Mouse (Mus musculus) forebrain, embryonic 13.5 days (tissue): ENCODE results near the gene Tent2. TPM values are rescaled to one million over a fixed set of nuclear protein-coding genes. Genes with fewer than 3 reads are reported as not detected.
A peak's percentile ranks its signal among the peaks of the same experiment; 100 is the strongest.
"Not testable (repeated sequence)": the region's sequence is repeated elsewhere in the genome, so short reads cannot be mapped to it uniquely, and the experiment has no call there.

Source experiments
- ATAC-seq: fragments of 200-750 bp; cut with Nextera tagmentation; 2 replicates; pipeline ENCODE4 v1.8.0; 2017
- H3K27ac ChIP-seq: fragments of 300-500 bp; sonication (generic); 2 replicates; pipeline ENCODE4 v1.5.1; 2015; ENCODE audit warnings: inconsistent platforms, mild to moderate bottlenecking, moderate library complexity
- H3K27me3 ChIP-seq: fragments of 300-500 bp; sonication (generic); 2 replicates; pipeline ENCODE4 v1.6.1; 2015; ENCODE audit warnings: mild to moderate bottlenecking, inconsistent platforms
- H3K36me3 ChIP-seq: fragments of 300-500 bp; sonication (generic); 2 replicates; pipeline ENCODE4 v1.6.1; 2015; ENCODE audit warnings: mild to moderate bottlenecking, inconsistent platforms; ENCODE audit not compliant: poor library complexity, severe bottlenecking
- H3K4me1 ChIP-seq: fragments of 300-500 bp; sonication (generic); 2 replicates; pipeline ENCODE4 v1.6.1; 2015; ENCODE audit warnings: inconsistent platforms
- H3K4me2 ChIP-seq: fragments of 300-500 bp; sonication (generic); 2 replicates; pipeline ENCODE4 v1.6.1; 2015; ENCODE audit warnings: inconsistent platforms, mild to moderate bottlenecking, moderate library complexity
- H3K4me3 ChIP-seq: fragments of 300-500 bp; sonication (generic); 2 replicates; pipeline ENCODE4 v1.5.1; 2015; ENCODE audit warnings: mild to moderate bottlenecking, inconsistent platforms
- H3K9ac ChIP-seq: fragments of 300-500 bp; sonication (generic); 2 replicates; pipeline ENCODE4 v1.6.1; 2015; ENCODE audit warnings: mild to moderate bottlenecking, inconsistent platforms
- H3K9me3 ChIP-seq: fragments of 300-500 bp; sonication (generic); replicated peaks from 2 replicates; pipeline ENCODE4 v1.6.1; 2016; ENCODE audit warnings: inconsistent platforms
- WGBS: fragments of 180-500 bp; shearing (Covaris S2); methylation state at CpG from one replicate; pipeline ENCODE4 v1.1.7; 2015; 5-methylcytosine and 5-hydroxymethylcytosine counted together
- polyA plus RNA-seq: library from polyadenylated mRNA; unstranded; fragments of >200 nt; fragmentation: Nextera tagmentation; extraction: Ambion mirVana; gene quantifications from 2 replicates; pipeline ENCODE4 v1.2.1, GENCODE M21; 2015

The Tent2 gene
- polyA plus RNA-seq, 1 experiment from 2014 or later, result 46.6 TPM

- H3K27ac ChIP-seq, result no peak overlapping the region
- H3K4me2 ChIP-seq, result no peak overlapping the region
- WGBS, result 95% methylated on average over 3 of the region's 3 CpGs
- H3K27me3 ChIP-seq, result no peaks in the 10 kb centered on the region
- peaks cover 18% of the 10 kb centered on the region for H3K4me1 ChIP-seq
- no peak overlapping the region for H3K9ac ChIP-seq
- H3K4me3 ChIP-seq, result no peak overlapping the region
- 0 out of 2 replicates have a peak, but pooled peaks cover 11% of the 10 kb centered on the region for H3K36me3 ChIP-seq
- no peaks in the 10 kb centered on the region for H3K9me3 ChIP-seq
- no peak for ATAC-seq
Measured at GRCm38 (mm10) chr13:93188738-93189137, 3.4 kb downstream of the Tent2 start.

GRCm38 (mm10) chr13:93187792-93188191 is 4.4 kb downstream of the Tent2 start:
- H3K9me3 ChIP-seq, H3K27me3 ChIP-seq, H3K9ac ChIP-seq, ATAC-seq, H3K4me3 ChIP-seq, H3K4me2 ChIP-seq, H3K27ac ChIP-seq: not testable (repeated sequence)
- WGBS, result 97% methylated on average over 5 of the region's 5 CpGs
- Histone ChIP-seq H3K36me3 (peaks cover 20% of the 10 kb centered on the region), H3K4me1 (peaks cover 18% of the 10 kb centered on the region)

GRCm38 (mm10) chr13:93180351-93180750 is 11.8 kb downstream of the Tent2 start:
- Histone ChIP-seq H3K4me1 (no peaks in the 10 kb centered on the region), H3K9me3 (no peaks in the 10 kb centered on the region), H3K27ac (no peak overlapping the region), H3K36me3 (peaks cover 41% of the 10 kb centered on the region), H3K9ac (no peak overlapping the region), H3K4me3 (no peak overlapping the region), H3K27me3 (no peaks in the 10 kb centered on the region), H3K4me2 (no peak overlapping the region)
- no peak for ATAC-seq
- 90% methylated on average over 1 of the region's 1 CpGs for WGBS

GRCm38 (mm10) chr13:93179522-93179921 is 12.7 kb downstream of the Tent2 start:
- Histone ChIP-seq H3K27ac (no peak overlapping the region), H3K4me1 (no peaks in the 10 kb centered on the region), H3K27me3 (no peaks in the 10 kb centered on the region), H3K9me3 (no peaks in the 10 kb centered on the region), H3K4me3 (no peak overlapping the region), H3K36me3 (peaks cover 39% of the 10 kb centered on the region), H3K4me2 (no peak overlapping the region), H3K9ac (no peak overlapping the region)
- 94% methylated on average over 2 of the region's 2 CpGs for WGBS
- no peak for ATAC-seq

GRCm38 (mm10) chr13:93177571-93177970 is 14.6 kb downstream of the Tent2 start:
- ATAC-seq, result no peak
- H3K4me1 ChIP-seq, result no peaks in the 10 kb centered on the region
- no peaks in the 10 kb centered on the region for H3K9me3 ChIP-seq
- no peak overlapping the region for H3K4me2 ChIP-seq
- no peak overlapping the region for H3K27ac ChIP-seq
- H3K4me3 ChIP-seq, result no peak overlapping the region
- no peaks in the 10 kb centered on the region for H3K27me3 ChIP-seq
- H3K9ac ChIP-seq, result no peak overlapping the region
- H3K36me3 ChIP-seq, result peaks cover 33% of the 10 kb centered on the region

GRCm38 (mm10) chr13:93163303-93163702 is 28.9 kb downstream of the Tent2 start:
- Histone ChIP-seq H3K27me3 (no peaks in the 10 kb centered on the region), H3K27ac (no peak overlapping the region), H3K4me2 (no peak overlapping the region), H3K9me3 (no peaks in the 10 kb centered on the region), H3K4me1 (no peaks in the 10 kb centered on the region), H3K9ac (no peak overlapping the region), H3K4me3 (no peak overlapping the region), H3K36me3 (peaks cover 32% of the 10 kb centered on the region)
- 95% methylated on average over 4 of the region's 4 CpGs for WGBS
- ATAC-seq, result no peak

GRCm38 (mm10) chr13:93162456-93162855 is 29.7 kb downstream of the Tent2 start:
- no peak for ATAC-seq
- H3K4me3 ChIP-seq, result no peak overlapping the region
- peaks cover 31% of the 10 kb centered on the region for H3K36me3 ChIP-seq
- no peak overlapping the region for H3K27ac ChIP-seq
- H3K4me1 ChIP-seq, result no peaks in the 10 kb centered on the region
- H3K9ac ChIP-seq, result no peak overlapping the region
- H3K4me2 ChIP-seq, result no peak overlapping the region
- H3K9me3 ChIP-seq, result no peaks in the 10 kb centered on the region
- H3K27me3 ChIP-seq, result no peaks in the 10 kb centered on the region

GRCm38 (mm10) chr13:93158261-93158660 is 33.9 kb downstream of the Tent2 start:
- no peak for ATAC-seq
- 98% methylated on average over 6 of the region's 6 CpGs for WGBS
- Histone ChIP-seq H3K9me3 (no peaks in the 10 kb centered on the region), H3K27ac (no peak overlapping the region), H3K27me3 (no peaks in the 10 kb centered on the region), H3K4me1 (no peaks in the 10 kb centered on the region), H3K4me3 (no peak overlapping the region), H3K4me2 (no peak overlapping the region), H3K9ac (no peak overlapping the region), H3K36me3 (peaks cover 28% of the 10 kb centered on the region)

- H3K9ac ChIP-seq, result no peak overlapping the region
- no peak overlapping the region for H3K4me3 ChIP-seq
- no peak overlapping the region for H3K4me2 ChIP-seq
- no peaks in the 10 kb centered on the region for H3K4me1 ChIP-seq
- no peaks in the 10 kb centered on the region for H3K9me3 ChIP-seq
- no peak overlapping the region for H3K27ac ChIP-seq
- H3K36me3 ChIP-seq, result peaks cover 35% of the 10 kb centered on the region
- H3K27me3 ChIP-seq, result no peaks in the 10 kb centered on the region
- 97% methylated on average over 1 of the region's 1 CpGs for WGBS
- no peak for ATAC-seq
Measured at GRCm38 (mm10) chr13:93153280-93153679, 38.9 kb downstream of the Tent2 start.

- H3K36me3 ChIP-seq, result peaks cover 13% of the 10 kb centered on the region
- peak within 1 kb of the TSS; percentile 72 for H3K9ac ChIP-seq
- ATAC-seq, result peak; percentile 87
- H3K9me3 ChIP-seq, result no peaks in the 10 kb centered on the region
- no peaks in the 10 kb centered on the region for H3K27me3 ChIP-seq
- H3K4me2 ChIP-seq, result peak within 1 kb of the TSS; percentile 93
- H3K4me3 ChIP-seq, result peak within 1 kb of the TSS; percentile 46
- 2% methylated on average over 41 of the region's 45 CpGs for WGBS
- H3K4me1 ChIP-seq, result peaks cover 14% of the 10 kb centered on the region
- H3K27ac ChIP-seq, result peak within 1 kb of the TSS; percentile 19
Measured at GRCm38 (mm10) chr13:93144336-93145167, 47.6 kb downstream of the Tent2 start, which contains the start of gene Cmya5. Gene Cmya5 (minus strand): TSS chr13:93144724.

- H3K4me1 ChIP-seq, result peaks cover 14% of the 10 kb centered on the region
- H3K9ac ChIP-seq, result peak overlapping the region; percentile 72
- H3K9me3 ChIP-seq, result no peaks in the 10 kb centered on the region
- peak; percentile 62; the same call in 1 of the 2 replicates for ATAC-seq
- peaks cover 6% of the 10 kb centered on the region for H3K36me3 ChIP-seq
- no peak overlapping the region for H3K27ac ChIP-seq
- peak overlapping the region; percentile 93 for H3K4me2 ChIP-seq
- H3K27me3 ChIP-seq, result no peaks in the 10 kb centered on the region
- peak overlapping the region; percentile 46 for H3K4me3 ChIP-seq
- WGBS, result 17% methylated on average over 11 of the region's 11 CpGs
Measured at GRCm38 (mm10) chr13:93143819-93144283, 48.3 kb downstream of the Tent2 start.

- Histone ChIP-seq H3K4me1 (peaks cover 14% of the 10 kb centered on the region), H3K4me2 (no peak overlapping the region), H3K27ac (no peak overlapping the region), H3K9ac (no peak overlapping the region), H3K27me3 (no peaks in the 10 kb centered on the region), H3K4me3 (no peak overlapping the region), H3K9me3 (no peaks in the 10 kb centered on the region), H3K36me3 (no peaks in the 10 kb centered on the region)
- 94% methylated on average over 6 of the region's 6 CpGs for WGBS
- ATAC-seq, result no peak
Measured at GRCm38 (mm10) chr13:93141184-93141583, 51.0 kb downstream of the Tent2 start.
